Comparison of ENCODE assay signal across 23 mouse cellular contexts in genomic region chr6:98876401-98876800, GRCm38 (mm10).
DNase-seq lines count a peak whose midpoint lies in the region; ATAC-seq and TF ChIP-seq lines count a peak whose summit lies in the region.
"Had no signal": no experiment of that assay in that cellular context is flagged by ENCODE, and none has a peak within 500 bp of the region (broad histone marks: within the 10 kb centered on the region; RNA-seq: fewer than 3 reads in every experiment).

No protein-coding gene starts in this region.

- H3K4me2 ChIP-seq in lung, postnatal 0 days (replicated peaks; ENCODE audit: low read depth, low read length) = no peak overlapping the region
- H3K4me2 ChIP-seq in forebrain, embryonic 16.5 days (ENCODE audit: low read length) = no peak overlapping the region
- no peak overlapping the region for H3K4me2 ChIP-seq in intestine, postnatal 0 days (replicated peaks; ENCODE audit: low read depth)
- H3K4me2 ChIP-seq: embryonic facial prominence, embryonic 12.5 days had no signal

- H3K36me3 ChIP-seq in lung, postnatal 0 days (ENCODE audit: insufficient read depth, low read length) = no peaks in the 10 kb centered on the region
- H3K36me3 ChIP-seq in forebrain, embryonic 16.5 days (ENCODE audit: control insufficient read depth, insufficient read depth) = no peaks in the 10 kb centered on the region
- H3K36me3 ChIP-seq in intestine, postnatal 0 days (ENCODE audit: control insufficient read depth, insufficient read depth) = no peaks in the 10 kb centered on the region
- H3K36me3 ChIP-seq: embryonic facial prominence, embryonic 10.5 days; embryonic facial prominence, embryonic 12.5 days; G1E had no signal

- no peak for TF ChIP-seq EP300 in lung, postnatal 0 days (IDR thresholded peaks at IDR 0.05)

- DNase-seq in 3134 (ENCODE audit: extremely low read depth, insufficient read length, low spot score) (peak; percentile 9), 416B (ENCODE audit: low read depth) (peak; percentile 14), ES-CJ7 (ENCODE audit: low read depth, low spot score) (peak; percentile 5), R1 (ENCODE audit: low read depth, low spot score) (peak; percentile 52)
- no peak for DNase-seq in layer of hippocampus, adult 11-12 months (ENCODE audit: low spot score)
- DNase-seq in lung, postnatal 0 days (ENCODE audit: low spot score) = no peak
- DNase-seq: adrenal gland, adult 8-10 months; adrenal gland, postnatal 14 days; adrenal gland, postnatal 36 days; cerebellum, adult 11-12 months; cerebellum, adult 2 months; cerebellum, adult 9-10 months; cerebellum, postnatal 10 days; cerebellum, postnatal 25 days; forebrain, postnatal 0 days had no signal

- no peaks in the 10 kb centered on the region for H3K27me3 ChIP-seq in lung, postnatal 0 days (replicated peaks; ENCODE audit: insufficient read depth, low read length)
- no peaks in the 10 kb centered on the region for H3K27me3 ChIP-seq in forebrain, embryonic 16.5 days (replicated peaks; ENCODE audit: control insufficient read depth, insufficient read depth, low read length)
- no peaks in the 10 kb centered on the region for H3K27me3 ChIP-seq in intestine, postnatal 0 days (replicated peaks; ENCODE audit: control insufficient read depth, insufficient read depth, low read length)
- H3K27me3 ChIP-seq: embryonic facial prominence, embryonic 12.5 days; Patski had no signal

- TF ChIP-seq CTCF in lung, postnatal 0 days (IDR thresholded peaks at IDR 0.05) = no peak
- TF ChIP-seq CTCF in intestine, postnatal 0 days (IDR thresholded peaks at IDR 0.05; ENCODE audit: low read depth) = no peak

- no peaks in the 10 kb centered on the region for H3K9me3 ChIP-seq in lung, postnatal 0 days (ENCODE audit: low read length)
- H3K9me3 ChIP-seq in forebrain, embryonic 16.5 days (ENCODE audit: control insufficient read depth, low read length) = no peaks in the 10 kb centered on the region
- no peaks in the 10 kb centered on the region for H3K9me3 ChIP-seq in intestine, postnatal 0 days (ENCODE audit: control insufficient read depth)
- H3K9me3 ChIP-seq: embryonic facial prominence, embryonic 10.5 days; embryonic facial prominence, embryonic 12.5 days; G1E had no signal

- H3K4me3 ChIP-seq in lung, postnatal 0 days (ENCODE audit: low read depth, low read length) = no peak overlapping the region
- no peak overlapping the region for H3K4me3 ChIP-seq in forebrain, embryonic 16.5 days (replicated peaks; ENCODE audit: low read length)
- no peak overlapping the region for H3K4me3 ChIP-seq in intestine, postnatal 0 days (ENCODE audit: low read depth, low read length)
- H3K4me3 ChIP-seq: embryonic facial prominence, embryonic 10.5 days; embryonic facial prominence, embryonic 12.5 days had no signal

- no peak for ATAC-seq in lung, postnatal 0 days
- ATAC-seq in forebrain, embryonic 16.5 days = no peak
- ATAC-seq in intestine, postnatal 0 days = no peak
- ATAC-seq: activated CD4-positive, CD25-positive, alpha-beta regulatory T cell, adult 4 months; forebrain, embryonic 14.5 days; forebrain, postnatal 0 days; Patski had no signal

- H3K9ac ChIP-seq in lung, postnatal 0 days (replicated peaks; ENCODE audit: low read depth) = no peak overlapping the region
- no peak overlapping the region for H3K9ac ChIP-seq in forebrain, embryonic 16.5 days (replicated peaks; ENCODE audit: low read depth, low read length)
- H3K9ac ChIP-seq in intestine, postnatal 0 days (ENCODE audit: low read depth, low read length) = no peak overlapping the region
- H3K9ac ChIP-seq: embryonic facial prominence, embryonic 12.5 days; forebrain, postnatal 0 days had no signal

- no peaks in the 10 kb centered on the region for H3K4me1 ChIP-seq in lung, postnatal 0 days (ENCODE audit: insufficient read depth, low read depth, low read length)
- no peaks in the 10 kb centered on the region for H3K4me1 ChIP-seq in forebrain, embryonic 16.5 days (replicated peaks; ENCODE audit: control insufficient read depth, insufficient read depth, low read length)
- no peaks in the 10 kb centered on the region for H3K4me1 ChIP-seq in intestine, postnatal 0 days (replicated peaks; ENCODE audit: control insufficient read depth, insufficient read depth, low read length)
- H3K4me1 ChIP-seq: embryonic facial prominence, embryonic 12.5 days had no signal

- H3K27ac ChIP-seq in lung, postnatal 0 days (ENCODE audit: low read length) = no peak overlapping the region
- H3K27ac ChIP-seq in forebrain, embryonic 16.5 days (ENCODE audit: low read length) = no peak overlapping the region
- H3K27ac ChIP-seq in intestine, postnatal 0 days (ENCODE audit: low read depth, low read length) = no peak overlapping the region
- H3K27ac ChIP-seq: embryonic facial prominence, embryonic 10.5 days; embryonic facial prominence, embryonic 12.5 days had no signal

- 66% methylated on average over 2 of the region's 2 CpGs for WGBS in lung, postnatal 0 days
- WGBS in forebrain, embryonic 16.5 days = 34% methylated on average over 2 of the region's 2 CpGs
- 75% methylated on average over 2 of the region's 2 CpGs for WGBS in intestine, postnatal 0 days

Comparison
In these comparisons a context has a peak if more than half of its experiments do, and no peak if none do; other contexts are left out.
1. DNase-seq: peak in 3134 (single experiment), 416B (single experiment), ES-CJ7 (single experiment) and R1 (single experiment); none in layer of hippocampus, adult 11-12 months (single experiment) and lung, postnatal 0 days (single experiment).